Mouse (Mus musculus): ENCODE measurements around the gene Pank1.

DNA sequence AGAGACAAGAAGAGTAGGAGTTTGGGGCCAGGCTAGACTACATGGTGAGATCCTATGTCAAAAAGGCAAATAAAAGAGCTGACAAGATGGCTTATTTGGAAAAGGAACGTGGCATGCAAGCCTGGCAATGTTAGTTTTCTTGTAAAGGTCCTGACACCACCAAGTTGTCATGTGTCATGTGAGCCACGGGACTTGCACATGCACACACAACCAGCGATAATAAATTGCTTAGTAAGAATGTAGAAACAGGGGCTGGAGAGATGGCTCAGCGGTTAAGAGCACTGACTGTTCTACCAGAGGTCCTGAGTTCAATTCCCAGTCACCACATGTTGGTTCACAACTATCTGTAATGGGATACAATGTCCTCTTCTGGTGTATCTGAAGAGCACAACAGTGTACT, 7.1 kb upstream of the Pank1 start:
- TF ChIP-seq CTCF (IDR thresholded peaks at IDR 0.05; ENCODE audit: control insufficient read depth, insufficient read depth, low read length) (no peak), POLR2A (IDR thresholded peaks at IDR 0.05; ENCODE audit: borderline replicate concordance, control insufficient read depth, low read depth, low read length) (no peak)
